Mouse (Mus musculus) lung, postnatal 0 days (tissue): ENCODE results near the gene Mrpl23.

ENCODE experiments used
- CTCF ChIP-seq: IDR thresholded peaks from 2 replicates; pipeline ENCODE4 v1.5.1; 2016; ENCODE audit warnings: antibody characterized with exemption, mild to moderate bottlenecking
- EP300 ChIP-seq: IDR thresholded peaks from 2 replicates; pipeline ENCODE4 v1.6.1; 2016; ENCODE audit warnings: antibody characterized with exemption, mild to moderate bottlenecking, control low read depth

GRCm38 (mm10) chr7:142533059-142533855 lies 771 bp downstream of the Mrpl23 start:
- TF ChIP-seq CTCF (peak; percentile 89), EP300 (no peak)
